Mouse (Mus musculus) ES-Bruce4 (cell line): ENCODE data around the gene Arhgap15. TPM values are rescaled to one million over a fixed set of nuclear protein-coding genes. Genes with fewer than 3 reads are reported as not detected.

Experiments
- H3K27ac ChIP-seq: 2 replicates; pipeline ENCODE4 v1.5.1; 2012; ENCODE audit warnings: low read length, inconsistent platforms; ENCODE audit not compliant: insufficient read depth
- H3K27me3 ChIP-seq: 2 replicates; pipeline ENCODE4 v1.6.1; 2012; ENCODE audit warnings: mild to moderate bottlenecking, low read length, inconsistent platforms; ENCODE audit not compliant: control insufficient read depth, poor library complexity, insufficient read depth, severe bottlenecking
- H3K36me3 ChIP-seq: 2 replicates; pipeline ENCODE4 v1.6.1; 2012; ENCODE audit warnings: inconsistent platforms, mild to moderate bottlenecking, low read length, moderate library complexity; ENCODE audit not compliant: control insufficient read depth, poor library complexity, insufficient read depth, severe bottlenecking
- H3K4me1 ChIP-seq: one replicate; pipeline ENCODE4 v1.8.1; 2011; ENCODE audit warnings: low read length; ENCODE audit not compliant: control insufficient read depth, insufficient read depth
- H3K4me3 ChIP-seq: 2 replicates; pipeline ENCODE4 v1.5.1; 2011; ENCODE audit warnings: low read depth, mild to moderate bottlenecking, low read length
- H3K9ac ChIP-seq: 2 replicates; pipeline ENCODE4 v1.6.1; 2012; ENCODE audit warnings: low read depth, mild to moderate bottlenecking, inconsistent platforms; ENCODE audit not compliant: poor library complexity, severe bottlenecking
- H3K9me3 ChIP-seq: replicated peaks from 2 replicates; pipeline ENCODE4 v1.6.1; 2012; ENCODE audit warnings: mild to moderate bottlenecking, low read length, inconsistent platforms; ENCODE audit not compliant: control insufficient read depth, poor library complexity, insufficient read depth, severe bottlenecking
- CTCF ChIP-seq: IDR thresholded peaks from one replicate; pipeline ENCODE4 v1.8.1; 2011; ENCODE audit warnings: low read depth, low read length
- EP300 ChIP-seq: IDR thresholded peaks from 2 replicates; pipeline ENCODE4 v1.6.1; 2011; ENCODE audit warnings: low read depth, low read length; ENCODE audit not compliant: insufficient read depth
- POLR2A ChIP-seq: IDR thresholded peaks from one replicate; pipeline ENCODE4 v1.8.1; 2011; ENCODE audit warnings: low read length; ENCODE audit not compliant: insufficient read depth
- polyA plus RNA-seq: library from polyadenylated mRNA; stranded (reverse); fragments of >200 nt; gene quantifications from 2 replicates; pipeline ENCODE4 v1.2.4, GENCODE M21; 2011; ENCODE audit warnings: low read depth; ENCODE audit not compliant: missing spikeins, insufficient read depth, insufficient read length

The Arhgap15 gene
- polyA plus RNA-seq, 1 experiment = not detected

- H3K9ac ChIP-seq = no peak overlapping the region
- no peaks in the 10 kb centered on the region for H3K9me3 ChIP-seq
- no peak overlapping the region for H3K4me3 ChIP-seq
- H3K27me3 ChIP-seq = no peaks in the 10 kb centered on the region
- TF ChIP-seq EP300 = no peak
- no peak overlapping the region for H3K27ac ChIP-seq
- H3K4me1 ChIP-seq = no peaks in the 10 kb centered on the region
- no peaks in the 10 kb centered on the region for H3K36me3 ChIP-seq
Observed at GRCm38 (mm10) chr2:44416331-44416730, 667.7 kb downstream of the Arhgap15 start.

GRCm38 (mm10) chr2:44419547-44420225 lies 671.1 kb downstream of the Arhgap15 start:
- no peaks in the 10 kb centered on the region for H3K36me3 ChIP-seq
- no peak for TF ChIP-seq EP300
- TF ChIP-seq CTCF = no peak
- TF ChIP-seq POLR2A = no peak
- H3K4me3 ChIP-seq = no peak overlapping the region

DNA sequence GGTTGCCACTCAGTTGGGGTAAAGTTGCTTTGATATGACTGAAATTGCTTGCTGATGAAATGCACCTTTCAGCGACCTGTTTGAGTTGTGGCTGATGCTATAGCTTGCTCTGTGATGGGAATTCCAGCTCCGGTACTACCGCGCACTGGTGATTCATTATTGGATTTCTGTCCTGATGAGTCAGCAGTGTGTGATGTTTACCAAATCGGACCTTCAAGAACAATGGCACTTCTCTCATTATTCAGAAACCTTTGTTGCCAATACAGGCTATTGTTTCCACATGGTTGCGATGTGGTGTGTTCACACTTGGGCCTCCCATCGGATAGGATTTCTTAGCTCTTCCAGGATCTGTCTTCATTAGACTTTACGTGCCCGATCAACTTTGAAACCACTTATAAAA lies 681.9 kb downstream of the Arhgap15 start:
- TF ChIP-seq CTCF (no peak), EP300 (no peak), POLR2A (no peak)
- H3K4me1 ChIP-seq = no peaks in the 10 kb centered on the region
- H3K36me3 ChIP-seq = no peaks in the 10 kb centered on the region
- H3K27me3 ChIP-seq = no peaks in the 10 kb centered on the region
- no peaks in the 10 kb centered on the region for H3K9me3 ChIP-seq
- H3K9ac ChIP-seq = no peak overlapping the region
- H3K4me3 ChIP-seq = no peak overlapping the region
- no peak overlapping the region for H3K27ac ChIP-seq

More at GRCm38 (mm10) chr2:44419547-44420225, 671.1 kb downstream of the Arhgap15 start:
- Histone ChIP-seq H3K9me3 (no peaks in the 10 kb centered on the region), H3K4me1 (no peaks in the 10 kb centered on the region), H3K27me3 (no peaks in the 10 kb centered on the region), H3K9ac (no peak overlapping the region), H3K27ac (no peak overlapping the region)

DNA sequence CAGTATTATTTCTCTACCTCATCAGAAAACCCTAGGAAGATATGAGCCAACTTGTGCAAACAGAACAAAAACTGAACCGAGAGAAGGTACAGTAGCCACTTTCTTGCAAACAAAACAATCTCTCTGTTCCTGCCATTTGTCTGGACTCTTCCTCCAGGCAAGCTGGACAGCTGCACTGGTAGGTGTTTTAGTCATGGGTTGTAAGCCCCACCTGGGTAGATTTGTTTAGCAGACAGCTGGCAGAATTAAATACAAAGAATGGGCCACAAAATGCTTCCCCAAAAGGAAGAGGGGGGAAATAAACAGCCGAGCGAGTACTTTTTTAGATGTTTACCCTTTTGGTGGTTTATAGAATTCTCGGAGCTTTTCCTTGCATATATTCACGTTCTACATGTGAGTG lies 688.0 kb downstream of the Arhgap15 start:
- Histone ChIP-seq H3K36me3 (no peaks in the 10 kb centered on the region), H3K27me3 (no peaks in the 10 kb centered on the region), H3K4me1 (no peaks in the 10 kb centered on the region), H3K4me3 (no peak overlapping the region), H3K27ac (no peak overlapping the region), H3K9me3 (0 out of 2 replicates have a peak, but pooled peaks cover 2% of the 10 kb centered on the region), H3K9ac (no peak overlapping the region)
- TF ChIP-seq POLR2A = no peak
- TF ChIP-seq EP300 = no peak
- no peak for TF ChIP-seq CTCF

DNA sequence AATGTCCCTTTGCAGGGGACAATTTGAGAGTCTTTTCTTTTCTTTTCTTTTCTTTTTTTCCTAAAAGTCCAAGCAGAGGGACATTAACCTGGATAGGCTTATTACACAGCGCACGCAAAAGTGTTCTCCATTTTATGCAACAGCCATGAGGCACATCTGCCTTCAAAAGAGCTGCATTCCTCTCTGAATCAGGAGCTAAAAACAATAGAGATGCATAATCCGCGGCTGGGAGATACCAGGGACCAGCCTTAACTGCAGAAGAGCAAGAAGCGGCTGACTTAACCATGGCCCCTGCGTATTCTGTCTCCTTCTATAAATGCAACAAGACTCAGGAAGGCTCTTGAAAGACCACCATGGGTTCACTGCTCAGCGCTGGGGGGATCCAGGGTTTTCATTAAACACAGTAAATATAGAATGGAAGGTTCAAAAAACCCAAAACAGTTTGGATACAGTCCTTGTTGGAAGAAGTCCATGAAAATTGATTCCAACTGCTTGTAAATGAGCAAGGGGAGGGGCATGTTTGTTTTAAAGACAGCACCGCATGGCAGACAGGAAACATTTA lies 689.0 kb downstream of the Arhgap15 start:
- Histone ChIP-seq H3K27ac (no peak overlapping the region), H3K27me3 (no peaks in the 10 kb centered on the region), H3K9ac (no peak overlapping the region), H3K36me3 (no peaks in the 10 kb centered on the region), H3K9me3 (peaks cover 11% of the 10 kb centered on the region; the same call in 1 of the 2 replicates), H3K4me1 (no peaks in the 10 kb centered on the region), H3K4me3 (no peak overlapping the region)
- no peak for TF ChIP-seq POLR2A
- no peak for TF ChIP-seq EP300
- no peak for TF ChIP-seq CTCF

DNA sequence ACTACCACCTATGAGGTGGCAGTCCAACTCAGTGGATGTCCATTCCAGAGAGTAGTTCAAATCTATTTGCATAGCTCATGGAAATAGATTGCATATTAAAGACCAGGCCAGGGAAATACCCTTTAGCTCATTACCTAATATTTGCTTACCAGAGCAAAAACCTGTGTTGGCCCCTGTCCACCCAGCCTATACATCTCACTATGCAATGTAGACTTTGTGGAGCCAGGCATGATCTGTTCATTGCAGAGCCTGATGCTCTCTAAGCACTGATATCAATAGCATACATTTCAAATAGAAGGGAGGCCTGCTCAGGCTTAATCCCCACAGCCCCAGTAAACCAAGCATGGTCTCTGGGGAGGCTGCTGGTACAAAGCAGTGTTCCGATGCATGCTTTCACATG lies 689.4 kb downstream of the Arhgap15 start:
- no peak overlapping the region for H3K4me3 ChIP-seq
- H3K9ac ChIP-seq = no peak overlapping the region
- H3K27me3 ChIP-seq = no peaks in the 10 kb centered on the region
- peaks cover 16% of the 10 kb centered on the region; the same call in 1 of the 2 replicates for H3K9me3 ChIP-seq
- H3K27ac ChIP-seq = no peak overlapping the region
- no peaks in the 10 kb centered on the region for H3K36me3 ChIP-seq
- no peak for TF ChIP-seq POLR2A
- TF ChIP-seq EP300 = no peak
- no peak for TF ChIP-seq CTCF
- no peaks in the 10 kb centered on the region for H3K4me1 ChIP-seq
